Mouse (Mus musculus) thymus, postnatal 36 days (tissue): ENCODE measurements around the gene Gm4070.
"Not testable (repeated sequence)": the region's sequence is repeated elsewhere in the genome, so short reads cannot be mapped to it uniquely, and the experiment has no call there.

ENCODE experiments used
- DNase-seq, 2 experiments: peaks; one replicate each; pipeline ENCODE4 v3.0.0; 2022; ENCODE audit warnings: mixed read lengths in 2 of 2

Gene Gm4070

GRCm38 (mm10) chr7:105953812-105954211 lies at the start of gene Gm4070:
Gm4070 (minus strand) TSS chr7:105953967.
- DNase-seq = not testable (repeated sequence)

GRCm38 (mm10) chr7:105954540-105954939 lies 773 bp upstream of the Gm4070 start:
- DNase-seq = not testable (repeated sequence)

- not testable (repeated sequence) for DNase-seq
These were observed 1.4 kb downstream of the Gm4070 start for GRCm38 (mm10) chr7:105952408-105952807.

- not testable (repeated sequence) for DNase-seq
These were observed 8.5 kb downstream of the Gm4070 start for GRCm38 (mm10) chr7:105945238-105945637.

GRCm38 (mm10) chr7:105932132-105932531 lies 21.6 kb downstream of the Gm4070 start:
- DNase-seq = not testable (repeated sequence)

DNA sequence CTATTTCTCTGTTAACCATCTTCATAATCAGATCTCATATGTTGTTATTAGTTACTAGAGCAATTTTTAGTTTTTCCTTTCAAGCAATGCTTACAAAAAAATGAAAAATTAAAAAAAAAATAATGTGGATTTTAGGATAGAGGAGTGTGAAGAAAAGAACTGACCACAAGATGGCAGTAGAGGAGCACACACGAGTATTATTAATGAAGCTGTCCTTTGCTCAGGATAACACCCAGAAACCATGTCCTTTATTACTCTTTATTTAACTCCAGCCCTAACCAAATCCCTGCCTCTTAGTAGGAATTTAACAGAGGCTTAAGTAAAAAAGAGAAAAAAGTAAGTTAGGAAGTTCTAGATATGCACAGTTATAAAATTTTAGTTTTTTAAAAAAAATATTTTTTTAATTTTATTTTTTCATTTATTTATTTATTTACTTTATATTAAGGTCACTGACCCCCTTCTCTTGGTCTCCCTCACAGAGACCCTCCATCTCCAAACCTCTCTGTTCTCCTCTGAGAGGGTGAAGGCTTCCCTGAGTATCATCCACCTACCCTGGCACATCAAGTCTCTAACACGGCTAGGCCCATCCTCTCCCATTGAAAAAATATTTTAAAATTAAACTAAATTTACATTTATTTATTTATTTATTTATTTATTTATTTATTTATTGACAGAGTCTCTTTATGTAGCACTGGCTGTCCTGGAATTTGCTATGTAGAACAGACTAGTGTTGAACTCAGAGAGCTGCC lies 70.0 kb downstream of the Gm4070 start:
- not testable (repeated sequence) for DNase-seq

DNA sequence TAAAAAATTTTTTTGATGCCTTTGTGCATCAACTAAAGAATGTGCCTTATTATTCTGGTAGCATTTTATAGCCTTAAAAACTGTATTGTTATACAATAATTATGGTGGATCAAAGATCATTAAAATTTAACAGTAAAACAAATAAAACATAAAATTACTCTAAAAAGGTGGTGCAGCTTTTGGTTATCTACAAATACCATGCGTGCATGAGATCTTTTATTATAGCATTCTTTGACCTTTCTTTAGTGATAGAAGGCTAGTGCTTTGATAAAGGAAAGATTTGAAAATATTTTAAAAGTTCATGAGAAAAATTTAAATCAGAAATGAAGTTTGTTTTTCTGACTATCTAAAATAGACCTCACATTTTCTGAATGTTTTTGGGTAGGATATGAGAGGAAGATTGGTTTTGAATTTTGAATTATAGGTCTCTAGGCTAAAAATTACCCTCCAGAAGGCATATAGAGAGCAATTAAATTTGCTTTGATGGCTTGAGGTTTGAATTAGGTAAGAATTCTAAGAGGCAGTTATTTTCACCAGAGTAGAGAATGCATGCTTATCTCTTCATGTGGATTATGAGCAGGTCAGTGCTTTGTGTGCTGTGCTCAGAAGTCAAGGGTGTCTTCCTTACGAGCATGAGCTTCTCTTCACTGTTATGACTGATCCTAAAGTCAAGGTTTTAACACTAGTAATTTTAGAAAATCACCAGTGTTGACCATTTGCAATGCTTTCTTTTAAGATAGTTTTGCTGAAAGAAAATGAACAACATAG lies 73.9 kb downstream of the Gm4070 start:
- DNase-seq = not testable (repeated sequence)

DNA sequence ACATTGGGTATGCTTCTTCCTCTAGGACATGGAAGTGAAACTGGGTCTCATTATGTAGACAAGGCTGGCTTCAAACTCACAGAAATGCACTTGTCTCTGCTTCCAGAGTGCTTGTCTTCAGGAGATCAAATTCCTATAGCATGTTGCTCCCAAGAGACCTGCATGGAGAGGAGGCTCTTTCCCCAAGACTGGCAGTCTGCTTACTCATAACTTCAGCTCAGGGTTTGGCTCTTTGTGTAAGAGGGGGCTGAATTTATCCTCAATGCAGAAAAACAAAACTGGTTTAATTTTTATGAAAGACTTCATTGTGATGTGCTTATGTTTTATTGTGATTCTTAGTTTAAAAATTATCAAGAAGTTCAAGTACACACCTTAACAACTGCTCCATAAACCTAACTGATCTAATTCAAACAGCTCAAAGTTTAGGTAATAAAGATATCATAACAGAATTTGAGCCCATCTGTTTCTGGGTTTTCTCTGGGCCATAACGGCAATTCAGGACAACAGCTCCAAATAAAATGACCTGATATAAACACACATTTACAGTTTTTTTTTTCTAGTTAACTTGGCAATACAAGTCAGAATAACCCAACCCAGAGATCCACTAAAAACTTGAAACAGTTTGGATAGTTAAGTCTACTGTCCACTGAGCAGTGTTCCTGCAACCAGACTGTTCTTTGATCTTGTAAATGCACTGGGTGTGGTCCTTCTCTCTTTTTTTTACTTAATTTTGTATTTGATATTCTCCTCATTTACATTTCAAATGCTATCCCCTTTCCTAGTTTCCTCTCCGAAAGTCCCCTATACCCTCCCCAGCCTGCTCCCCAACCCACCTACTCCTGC lies 97.8 kb downstream of the Gm4070 start:
- not testable (repeated sequence) for DNase-seq
